Mouse (Mus musculus) gastrocnemius, adult 2 months (tissue): Measurements from ENCODE around the gene Usp5. TPM values are rescaled to one million over a fixed set of nuclear protein-coding genes. Genes with fewer than 3 reads are reported as not detected.

ENCODE experiments used
- DNase-seq: peaks from one replicate; pipeline ENCODE4 v3.0.0; 2022
- H3K27ac ChIP-seq: fragments of 200-600 bp; 2 replicates; pipeline ENCODE4 v1.8.1; 2022; ENCODE audit warnings: mild to moderate bottlenecking
- H3K4me3 ChIP-seq: fragments of 200-600 bp; 2 replicates; pipeline ENCODE4 v1.8.1; 2022; ENCODE audit warnings: mild to moderate bottlenecking, moderate library complexity
- CTCF ChIP-seq: fragments of 200-600 bp; IDR thresholded peaks from 2 replicates; pipeline ENCODE4 v1.8.1; 2022; ENCODE audit warnings: antibody characterized with exemption, mild to moderate bottlenecking, moderate library complexity
- intact Hi-C: fragments of 180-260 bp; cut with DNase I; formaldehyde crosslinking; loops from one replicate; pipeline ENCODE4 v1.15.1; 2025
- total RNA-seq, 2 experiments: library from RNA; stranded (reverse); gene quantifications; 2 replicates each; pipeline ENCODE4 v1.2.3; 2021

The Usp5 gene
- total RNA-seq, 2 experiments from 2014 or later = 43.4 to 50.1 TPM

- no peak overlapping the region; the same call in 1 of the 2 replicates for H3K4me3 ChIP-seq
These were observed 29.5 kb upstream of the Usp5 start for GRCm38 (mm10) chr6:124858561-124859318.

GRCm38 (mm10) chr6:124857840-124858530 lies 28.7 kb upstream of the Usp5 start:
- Histone ChIP-seq H3K4me3 (peak overlapping the region; percentile 86), H3K27ac (peak overlapping the region; percentile 88)
- intact Hi-C loops = loop anchor here (2.0 to 10.0 kb wide), 3 partner anchors 44 to 107 kb away; partner anchors contain the start of genes Cops7a and Mlf2
- DNase-seq = no peak
- TF ChIP-seq CTCF = no peak

More at GRCm38 (mm10) chr6:124858561-124859318, 29.5 kb upstream of the Usp5 start:
- no peak for TF ChIP-seq CTCF
- no peak for DNase-seq
- intact Hi-C loops = loop anchor here (2.0 to 10.0 kb wide), 3 partner anchors 44 to 106 kb away; partner anchors contain the start of genes Cops7a and Mlf2
- no peak overlapping the region; the same call in 1 of the 2 replicates for H3K27ac ChIP-seq

DNA sequence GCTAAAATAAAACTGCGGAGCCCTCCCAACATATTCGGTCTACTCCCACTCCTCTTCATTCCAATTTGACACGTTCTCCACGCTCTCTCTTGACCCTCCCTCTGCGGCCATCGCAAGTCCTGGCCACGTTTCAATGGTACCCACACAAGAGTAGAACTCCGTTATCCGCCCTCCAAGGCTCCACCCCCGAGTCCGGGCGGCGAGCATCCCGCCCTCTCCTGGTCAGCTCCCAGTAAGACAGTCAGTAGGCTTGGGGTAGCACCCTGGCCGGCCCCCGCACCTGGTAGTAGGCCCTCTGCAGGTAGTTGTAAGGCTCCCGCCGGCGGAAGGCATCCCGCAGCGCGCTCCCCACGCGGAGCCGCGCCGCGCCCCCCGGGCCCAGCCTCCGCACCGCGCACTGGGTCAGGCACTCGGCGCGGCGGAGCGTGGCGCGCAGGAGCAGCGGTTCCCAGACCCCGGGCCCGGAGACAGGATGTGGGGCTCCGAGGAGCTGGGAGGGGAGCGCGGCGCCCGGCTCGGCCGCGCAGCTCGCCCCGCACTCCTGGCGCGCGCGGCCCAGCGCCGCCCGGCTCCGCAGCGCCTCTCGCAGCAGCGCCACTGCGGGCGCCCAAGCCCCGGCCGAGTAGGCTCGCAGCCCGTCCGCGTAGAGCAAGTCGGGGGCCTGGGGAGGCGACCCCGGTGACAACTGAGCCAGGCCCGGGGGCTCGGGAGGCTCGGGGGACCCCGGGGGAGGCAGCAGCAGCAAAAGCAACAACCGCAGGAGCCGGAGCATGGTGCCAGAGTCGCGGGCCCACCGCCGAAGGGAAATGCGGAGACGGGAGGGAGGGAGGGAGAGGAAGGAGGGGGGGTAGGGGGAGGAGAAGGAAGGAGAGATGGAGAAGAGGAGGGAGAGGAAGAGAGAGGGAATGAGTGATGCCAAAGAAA lies 27.9 kb upstream of the Usp5 start, which contains the start of gene P3h3:
Gene P3h3, minus strand, starts transcription at position 837 of the 924 bp plus-strand sequence.
- intact Hi-C loops = loop anchor here (5.0 to 10.0 kb wide), 2 partner anchors 45 to 108 kb away; partner anchors contain the start of gene Cops7a
- TF ChIP-seq CTCF = peak; percentile 75
- DNase-seq = peak; percentile 87
- H3K4me3 ChIP-seq = peak within 1 kb of the TSS; percentile 86
- H3K27ac ChIP-seq = peak within 1 kb of the TSS; percentile 88

DNA sequence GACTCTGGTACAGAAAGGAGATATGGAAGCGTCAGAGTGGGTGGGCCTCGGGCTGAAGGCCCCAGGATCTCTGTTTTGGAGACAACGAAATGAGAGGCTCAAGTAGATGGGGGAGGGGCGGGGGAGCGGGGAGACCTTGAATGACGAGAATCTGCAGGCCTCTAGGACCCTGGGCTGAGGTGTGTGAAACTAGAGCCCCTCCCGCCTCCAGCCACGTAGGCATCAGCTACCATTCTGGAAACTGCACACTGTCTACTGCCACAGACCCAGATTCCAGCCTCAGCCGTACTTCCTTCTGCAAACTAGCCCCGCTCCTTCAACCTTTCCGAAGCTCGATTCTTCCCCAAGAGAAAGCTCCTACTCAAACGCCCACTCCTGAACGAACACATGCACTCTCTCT lies 27.0 kb upstream of the Usp5 start:
- Histone ChIP-seq H3K27ac (no peak overlapping the region), H3K4me3 (peak overlapping the region; percentile 86)
- DNase-seq = no peak
- intact Hi-C loops = loop anchor here (5.0 to 10.0 kb wide), 2 partner anchors 46 to 108 kb away; partner anchors contain the start of gene Cops7a
- TF ChIP-seq CTCF = no peak

DNA sequence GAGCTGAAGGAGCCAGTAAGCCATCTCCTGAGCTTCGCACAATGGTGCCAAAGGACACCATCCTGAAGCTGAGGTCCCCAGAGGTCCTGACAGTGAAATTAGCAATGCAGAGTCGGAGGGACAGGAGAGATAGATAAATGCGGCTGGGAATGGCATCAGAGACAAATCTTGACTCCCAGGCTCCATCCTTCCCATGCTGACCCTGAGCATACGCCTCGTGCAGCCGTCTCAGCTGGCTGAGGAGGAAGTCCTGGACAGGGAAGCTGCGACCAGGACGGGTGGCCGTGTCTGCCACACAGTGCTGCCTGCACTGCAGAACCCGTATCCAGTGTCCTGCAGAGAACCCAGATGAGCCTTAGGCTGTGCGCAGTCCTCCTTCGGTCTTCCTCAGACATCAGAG lies 25.4 kb upstream of the Usp5 start:
- no peak for TF ChIP-seq CTCF
- Histone ChIP-seq H3K4me3 (no peak overlapping the region), H3K27ac (no peak overlapping the region)
- no peak for DNase-seq
- intact Hi-C loops = loop anchor here (5.0 to 10.0 kb wide), 2 partner anchors 48 to 110 kb away; partner anchors contain the start of gene Cops7a

- Histone ChIP-seq H3K27ac (no peak overlapping the region), H3K4me3 (no peak overlapping the region)
- no peak for TF ChIP-seq CTCF
- DNase-seq = no peak
- intact Hi-C loops = loop anchor here (10.0 kb wide), 1 partner anchor 114 kb away; the partner anchor contains the start of gene Cops7a
These were observed 21.3 kb upstream of the Usp5 start for GRCm38 (mm10) chr6:124850535-124850934.

DNA sequence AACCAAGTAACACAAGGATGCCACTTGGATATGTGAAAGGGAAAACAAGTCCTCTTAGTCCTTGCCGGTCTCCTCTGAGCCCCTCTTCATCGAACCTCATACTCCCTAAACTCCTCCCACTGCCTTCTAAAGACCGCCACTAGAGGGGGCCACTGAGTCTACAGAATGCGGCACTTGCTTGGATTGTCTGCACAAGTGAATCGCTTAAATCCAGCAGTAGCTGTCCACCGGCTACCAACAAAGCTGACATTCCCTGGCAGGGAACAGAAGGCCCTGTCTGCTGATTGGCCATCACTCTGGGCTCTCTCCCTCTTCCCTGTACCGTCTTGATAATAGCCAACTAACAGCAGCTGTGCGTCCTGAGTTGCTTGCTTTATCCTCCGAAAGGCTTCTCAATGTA lies 18.0 kb upstream of the Usp5 start:
- intact Hi-C loops = no loop called here
- peak; percentile 91 for DNase-seq
- no peak overlapping the region; the same call in 1 of the 2 replicates for H3K27ac ChIP-seq
- TF ChIP-seq CTCF = no peak; the same call in 1 of the 2 replicates
- H3K4me3 ChIP-seq = peak overlapping the region; percentile 38; the same call in 1 of the 2 replicates

GRCm38 (mm10) chr6:124840241-124841167 lies 11.2 kb upstream of the Usp5 start, which contains the start of gene Gnb3:
TSS of gene Gnb3 (minus strand) at chr6:124840275.
- no peak for DNase-seq
- Histone ChIP-seq H3K27ac (peak within 1 kb of the TSS; percentile 73), H3K4me3 (peak within 1 kb of the TSS; percentile 34)
- intact Hi-C loops = no loop called here
- TF ChIP-seq CTCF = no peak

GRCm38 (mm10) chr6:124839805-124840204 lies 10.5 kb upstream of the Usp5 start:
- H3K4me3 ChIP-seq = peak overlapping the region; percentile 34
- intact Hi-C loops = no loop called here
- H3K27ac ChIP-seq = peak overlapping the region; percentile 73
- no peak for TF ChIP-seq CTCF
- DNase-seq = peak; percentile 86

DNA sequence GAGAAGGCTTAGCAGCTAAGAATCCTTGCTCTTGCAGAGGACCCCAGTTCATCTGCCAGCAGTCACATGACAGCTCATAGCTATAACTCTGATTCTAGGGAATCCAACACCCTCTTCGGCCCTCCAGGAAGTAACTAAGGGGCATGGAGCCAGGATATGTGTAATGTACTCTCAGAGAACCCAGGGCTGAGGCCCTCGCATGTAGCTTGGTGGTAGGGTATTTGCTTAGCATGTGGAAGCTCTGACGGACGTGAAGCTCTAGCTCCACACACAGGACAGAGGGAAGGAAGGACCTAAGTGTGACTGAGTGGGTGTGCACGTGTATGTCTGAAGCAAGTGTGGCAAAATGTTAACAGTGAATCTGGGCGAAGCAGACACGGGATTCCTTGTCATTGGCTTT lies 7.1 kb upstream of the Usp5 start:
- intact Hi-C loops = no loop called here

GRCm38 (mm10) chr6:124835531-124835930 lies 6.2 kb upstream of the Usp5 start:
- intact Hi-C loops = no loop called here

More for the DNA sequence above, 7.1 kb upstream of the Usp5 start:
- no peak for TF ChIP-seq CTCF
- DNase-seq = no peak
- Histone ChIP-seq H3K4me3 (no peak overlapping the region), H3K27ac (no peak overlapping the region)

More at GRCm38 (mm10) chr6:124835531-124835930, 6.2 kb upstream of the Usp5 start:
- no peak for TF ChIP-seq CTCF
- DNase-seq = no peak
- Histone ChIP-seq H3K4me3 (no peak overlapping the region), H3K27ac (no peak overlapping the region)
